Mouse (Mus musculus) ES-E14 (cell line): ENCODE measurements at regions not wholly inside any gene's neighbourhood (a gene's known extent, or its start where the extent isn't known, plus 50 kb on each side); places are given as distances from the start of the nearest gene placed in this dataset.

Experiments
- CHD2 ChIP-seq: IDR thresholded peaks from 2 replicates; pipeline ENCODE4 v1.6.1; 2014; ENCODE audit warnings: mild to moderate bottlenecking, low read depth, low read length, inconsistent platforms
- HCFC1 ChIP-seq: IDR thresholded peaks from 2 replicates; pipeline ENCODE4 v1.6.1; 2012; ENCODE audit warnings: low read length, inconsistent platforms, borderline replicate concordance; ENCODE audit not compliant: insufficient read depth
- MAFK ChIP-seq: IDR thresholded peaks from 2 replicates; pipeline ENCODE4 v1.6.1; 2014; ENCODE audit warnings: mild to moderate bottlenecking, low read depth, low read length, inconsistent platforms; ENCODE audit not compliant: insufficient read depth
- ZC3H11A ChIP-seq: IDR thresholded peaks from 2 replicates; pipeline ENCODE4 v1.6.1; 2012; ENCODE audit warnings: low read depth, mild to moderate bottlenecking, inconsistent platforms, low read length, borderline replicate concordance
- ZNF384 ChIP-seq: IDR thresholded peaks from 2 replicates; pipeline ENCODE4 v1.6.1; 2012; ENCODE audit warnings: low read depth, low read length, inconsistent platforms

DNA sequence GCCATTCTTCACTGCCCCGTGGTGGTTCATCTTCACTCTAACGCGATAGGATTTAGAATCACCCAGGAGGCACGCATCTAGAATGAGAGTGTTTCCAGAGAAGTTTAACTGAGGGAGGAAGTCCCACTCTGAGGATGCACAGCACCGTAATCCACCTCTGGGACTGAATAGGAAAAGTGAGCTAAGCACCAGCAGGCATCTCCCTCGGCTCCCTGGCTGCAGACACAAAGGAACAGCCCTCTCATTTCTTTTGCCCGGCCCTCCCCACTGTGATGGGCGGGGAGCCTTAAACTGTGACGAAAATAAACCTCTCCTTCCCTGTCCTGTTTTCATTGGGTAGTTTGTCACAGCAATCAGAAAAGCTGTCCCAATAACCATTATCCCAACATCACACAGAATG is 194.1 kb upstream of the Jmjd1c start:
- TF ChIP-seq HCFC1 (no peak), CHD2 (no peak), MAFK (no peak), ZC3H11A (no peak), ZNF384 (no peak)
